Mouse (Mus musculus) spleen, adult 18-20 months (tissue): ENCODE data around the gene Vmn1r1.
"Not testable (repeated sequence)": the region's sequence is repeated elsewhere in the genome, so short reads cannot be mapped to it uniquely, and the experiment has no call there.

Experiments
- DNase-seq, 2 experiments: peaks; one replicate each; pipeline ENCODE4 v3.0.0; 2022; ENCODE audit warnings: mixed read lengths in 2 of 2

Gene Vmn1r1

GRCm38 (mm10) chr1:182164386-182164785 lies at the start of gene Vmn1r1:
Vmn1r1 (minus strand) TSS chr1:182164486.
- DNase-seq, result no peak

DNA sequence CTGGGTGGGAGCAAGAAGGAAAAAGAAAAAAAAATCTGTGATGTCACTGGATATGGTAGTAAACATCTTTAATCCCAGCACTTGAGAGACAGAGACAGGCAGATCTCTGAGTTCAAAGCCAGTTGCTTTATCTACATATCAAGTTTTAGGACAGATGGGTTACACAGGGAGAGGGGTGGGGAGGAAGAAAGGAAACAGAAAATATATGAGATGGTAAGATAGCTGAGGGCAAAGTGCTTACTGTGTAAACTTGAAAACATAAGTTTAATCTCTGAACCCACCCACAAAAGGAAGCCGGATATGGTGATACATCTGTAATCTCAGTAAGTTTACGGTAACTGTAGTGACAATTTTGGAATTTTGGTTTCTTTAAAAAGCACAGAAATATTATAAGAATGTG lies 46.0 kb upstream of the Vmn1r1 start:
- no peak for DNase-seq

DNA sequence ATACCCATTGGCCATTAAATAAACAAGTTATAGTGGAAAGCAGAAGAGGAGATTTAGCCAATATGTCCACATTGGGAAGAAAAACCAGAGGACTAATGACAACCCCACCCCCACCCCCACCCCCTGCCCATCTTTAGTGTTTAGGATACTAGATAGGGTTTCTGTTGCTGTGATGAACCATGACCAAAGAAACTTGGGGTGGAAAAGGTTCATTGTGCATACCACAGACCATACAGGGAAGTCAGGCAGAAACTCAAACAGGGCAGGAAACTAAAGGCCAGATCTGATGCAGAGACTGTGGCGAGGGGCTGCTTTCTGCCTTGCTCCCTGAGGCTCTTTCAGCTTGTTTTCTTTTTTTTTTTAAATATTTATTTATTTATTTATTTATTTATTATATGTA lies 28.3 kb upstream of the Vmn1r1 start:
- DNase-seq, result no peak

DNA sequence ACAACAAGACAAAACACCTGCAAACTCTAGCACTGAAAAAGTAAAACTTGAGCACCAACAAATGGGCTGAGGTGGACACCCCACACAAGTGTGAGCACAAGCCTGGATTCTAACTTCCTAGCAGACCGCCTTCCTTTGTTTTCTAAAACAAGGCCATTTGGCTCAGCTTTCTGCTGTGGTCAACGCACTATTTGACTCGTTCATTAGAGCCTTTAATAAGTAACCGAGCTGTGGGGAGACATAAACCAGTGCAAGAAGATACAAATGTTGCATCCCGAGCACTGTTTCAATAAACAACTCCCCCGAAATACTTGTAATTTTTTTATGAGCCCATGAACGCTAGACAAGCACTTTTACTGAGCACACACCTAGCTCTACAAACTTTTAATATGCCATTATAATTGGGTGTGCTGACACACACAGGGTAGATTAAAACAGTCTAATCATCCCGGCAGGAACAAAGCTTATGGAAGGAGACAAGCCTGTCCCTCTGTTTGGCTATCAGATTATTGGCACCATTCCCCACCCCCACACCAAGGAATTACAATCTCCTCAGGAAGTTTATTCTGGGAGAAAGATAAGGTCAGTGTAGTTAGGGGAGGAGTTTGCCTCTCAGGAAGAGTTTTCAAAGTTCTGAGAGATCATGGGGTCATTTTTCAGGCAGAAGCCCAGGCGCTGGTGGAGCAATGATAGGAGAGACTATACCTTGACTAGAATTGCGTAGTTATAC lies 27.7 kb upstream of the Vmn1r1 start:
- no peak for DNase-seq

DNA sequence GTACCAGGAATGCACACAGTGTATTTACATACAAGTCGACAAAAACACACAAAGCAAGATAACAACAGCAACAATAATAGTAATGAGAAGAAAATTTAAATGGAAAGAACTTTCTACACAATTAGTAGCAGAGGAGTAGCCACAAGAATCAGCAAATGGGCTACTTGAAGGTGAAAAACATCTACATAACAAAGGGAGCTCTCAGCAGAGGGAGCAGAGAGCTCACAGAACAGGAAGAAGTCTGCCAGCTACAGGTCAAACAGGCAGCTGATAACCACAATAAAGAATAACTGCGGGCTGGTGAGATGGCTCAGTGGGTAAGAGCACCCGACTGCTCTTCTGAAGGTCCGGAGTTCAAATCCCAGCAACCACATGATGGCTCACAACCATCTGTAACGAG lies 26.9 kb upstream of the Vmn1r1 start:
- no peak for DNase-seq

DNA sequence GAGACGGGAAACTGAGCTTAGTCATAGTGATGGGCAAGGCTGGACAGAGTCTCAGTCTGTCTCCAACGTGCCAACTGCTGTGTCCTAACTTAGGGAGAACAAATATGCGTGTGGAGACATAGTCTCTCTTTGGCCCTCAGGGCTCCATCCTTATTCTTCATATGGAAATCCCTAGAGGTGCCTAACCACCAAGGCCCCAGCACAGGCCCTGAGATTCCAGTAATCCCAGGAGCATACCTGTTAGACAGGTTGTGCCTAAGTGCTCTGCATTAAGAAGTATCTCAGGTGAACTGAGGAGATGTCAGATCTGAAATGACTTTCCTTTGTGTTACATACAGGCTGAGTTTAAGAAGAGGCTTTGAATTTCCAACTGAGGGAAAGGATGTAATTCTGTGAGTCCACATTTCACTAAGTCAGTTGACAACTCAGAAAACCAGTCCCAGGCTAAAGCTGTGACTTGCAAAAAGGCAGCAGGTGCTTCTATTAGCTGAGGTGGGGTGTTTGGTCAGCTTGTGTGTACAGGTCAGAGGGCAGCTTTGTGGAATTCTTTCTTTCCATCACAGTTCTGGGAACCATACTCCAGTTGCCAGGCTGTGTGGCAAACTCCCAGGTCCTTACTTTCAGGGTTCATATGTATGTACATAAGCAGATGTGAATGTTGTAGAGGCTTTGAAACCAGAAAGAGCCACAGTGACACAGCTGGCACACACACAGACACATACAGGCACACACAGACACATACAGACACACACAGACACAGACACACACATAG lies 25.6 kb upstream of the Vmn1r1 start:
- DNase-seq, result no peak

DNA sequence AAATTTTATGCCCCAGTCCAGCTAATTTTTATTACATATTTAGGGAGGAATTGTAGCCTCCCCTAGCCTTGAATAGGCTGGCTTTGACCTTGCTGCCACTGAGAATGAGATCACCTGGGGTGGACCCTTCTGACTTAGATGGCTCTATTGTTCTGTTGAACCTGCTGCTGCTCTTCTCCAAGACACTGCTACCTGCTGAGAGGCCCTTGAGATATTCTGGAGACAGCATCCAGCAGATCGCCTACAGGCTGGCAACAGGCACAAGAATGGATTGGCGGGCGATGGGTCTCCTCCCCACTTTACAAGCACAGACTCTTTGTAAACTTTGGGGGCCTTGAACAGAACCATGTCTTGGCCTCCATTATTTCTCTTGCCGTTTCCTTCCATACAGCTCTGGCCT lies 18.2 kb upstream of the Vmn1r1 start:
- DNase-seq, result not testable (repeated sequence)

GRCm38 (mm10) chr1:182181456-182182305 lies 17.4 kb upstream of the Vmn1r1 start:
- DNase-seq, result no peak

GRCm38 (mm10) chr1:182176985-182177384 lies 12.7 kb upstream of the Vmn1r1 start:
- not testable (repeated sequence) for DNase-seq

DNA sequence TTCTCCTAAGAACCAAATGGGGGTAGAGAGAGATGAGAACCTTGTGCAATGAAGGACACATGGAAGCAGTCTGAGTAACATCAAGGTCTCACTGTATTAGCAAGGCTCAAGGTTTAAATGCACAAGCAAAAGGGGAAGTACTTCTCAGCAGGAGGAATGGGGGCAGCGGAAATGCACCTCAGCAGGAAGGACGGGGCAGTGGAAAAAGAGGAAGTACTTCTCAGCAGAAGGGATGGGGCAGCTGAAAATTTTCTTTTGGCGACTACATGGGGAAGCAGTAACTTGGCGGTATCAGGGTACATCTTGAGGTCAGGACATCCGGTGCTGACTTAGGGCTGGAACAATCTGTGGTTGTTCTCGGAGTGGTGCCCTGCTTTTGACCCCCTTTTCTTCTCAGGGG lies 5.9 kb upstream of the Vmn1r1 start:
- not testable (repeated sequence) for DNase-seq

GRCm38 (mm10) chr1:182162951-182163350 lies 1.3 kb downstream of the Vmn1r1 start:
- no peak for DNase-seq

GRCm38 (mm10) chr1:182159575-182159974 lies 4.7 kb downstream of the Vmn1r1 start:
- DNase-seq, result no peak

DNA sequence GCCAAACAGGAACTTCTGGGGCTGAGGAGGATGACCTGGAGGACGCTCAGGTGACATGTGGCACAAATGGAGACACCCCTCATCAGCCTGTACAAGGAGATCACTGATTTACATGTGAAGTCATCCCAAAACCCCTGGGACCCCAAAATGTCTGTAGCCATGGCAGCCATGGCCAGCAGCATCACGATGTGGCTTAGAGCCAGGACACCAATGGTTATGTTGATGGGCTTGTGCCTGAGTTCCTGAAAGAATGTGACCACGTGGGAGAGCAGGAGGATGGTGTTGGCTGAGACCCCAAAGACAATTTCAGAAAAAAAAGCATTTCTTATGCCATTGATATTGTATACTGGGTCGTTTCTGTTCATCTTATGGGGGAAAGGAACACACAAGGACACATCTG lies 6.6 kb downstream of the Vmn1r1 start:
- no peak for DNase-seq

DNA sequence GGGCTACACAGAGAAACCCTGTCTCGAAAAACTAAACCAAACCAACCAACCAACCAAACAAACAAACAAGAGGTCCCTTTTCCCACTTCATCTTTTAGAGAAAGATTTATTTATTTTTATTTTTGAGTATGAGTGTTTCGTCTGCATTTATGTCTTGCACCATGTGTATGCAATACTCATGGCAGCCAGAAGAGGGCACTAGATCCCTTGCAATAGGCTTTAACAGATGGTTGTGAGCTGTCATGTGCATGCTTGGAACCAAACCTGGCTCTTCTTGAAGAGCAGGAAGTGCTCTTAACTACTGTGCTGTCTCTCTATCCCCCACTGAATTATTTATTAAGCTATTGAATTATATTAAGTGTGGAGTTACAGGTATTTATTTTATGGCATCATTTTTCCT lies 14.3 kb downstream of the Vmn1r1 start:
- DNase-seq, result peak in 1 of 2 experiments; percentile 20

DNA sequence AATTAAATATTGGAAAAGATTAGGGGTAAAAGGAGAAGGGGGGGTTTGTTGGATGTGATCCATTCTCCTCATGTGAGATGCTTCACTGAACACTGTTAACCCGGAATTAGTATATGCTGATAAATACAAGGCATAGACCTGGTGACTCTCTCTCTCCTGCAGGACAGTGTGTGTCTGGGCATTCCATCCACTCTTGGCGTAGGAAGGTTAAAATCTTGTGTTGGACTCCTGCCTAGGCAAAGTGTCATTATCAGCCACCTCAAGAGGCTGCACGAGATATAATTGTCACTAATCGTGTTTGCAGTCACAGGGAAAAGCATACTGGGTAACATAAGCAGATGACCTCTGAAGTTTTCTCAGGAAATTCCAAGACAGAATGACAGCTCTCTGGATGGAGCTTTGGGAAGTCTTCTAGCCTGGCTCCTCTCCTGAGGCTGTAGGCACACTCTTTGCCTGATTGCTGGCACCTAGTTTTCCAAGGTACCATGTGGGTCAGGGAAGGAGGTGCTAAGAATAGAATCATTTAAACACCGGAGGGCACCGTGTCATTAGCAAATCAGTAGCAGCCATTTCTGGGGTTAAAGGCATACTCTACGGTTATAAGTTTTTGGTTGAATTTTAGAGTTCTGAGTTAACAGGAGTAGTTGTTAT lies 15.3 kb downstream of the Vmn1r1 start:
- no peak for DNase-seq

GRCm38 (mm10) chr1:182145546-182145945 lies 18.7 kb downstream of the Vmn1r1 start:
- no peak for DNase-seq

GRCm38 (mm10) chr1:182143288-182143687 lies 21.0 kb downstream of the Vmn1r1 start:
- peak in 1 of 2 experiments; percentile 32 for DNase-seq

DNA sequence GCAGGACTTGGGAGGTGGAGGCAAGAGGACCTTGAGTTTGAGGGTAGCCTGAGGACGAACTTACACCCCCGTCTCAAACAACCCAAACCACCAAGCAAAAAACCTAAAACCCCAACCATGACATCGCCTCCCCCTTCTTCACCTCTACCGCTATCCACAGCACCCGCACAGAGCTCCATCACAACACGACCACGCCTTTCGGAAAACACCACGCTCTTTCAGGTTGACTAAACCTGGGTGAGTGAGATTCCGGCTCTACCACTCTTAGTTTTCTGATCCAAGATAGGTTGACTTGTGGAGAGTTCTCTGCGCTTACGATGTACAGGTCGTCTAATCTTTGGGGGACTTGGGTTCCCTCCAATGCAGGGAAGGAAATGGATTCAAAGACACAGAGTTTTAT lies 21.6 kb downstream of the Vmn1r1 start:
- DNase-seq, result no peak

DNA sequence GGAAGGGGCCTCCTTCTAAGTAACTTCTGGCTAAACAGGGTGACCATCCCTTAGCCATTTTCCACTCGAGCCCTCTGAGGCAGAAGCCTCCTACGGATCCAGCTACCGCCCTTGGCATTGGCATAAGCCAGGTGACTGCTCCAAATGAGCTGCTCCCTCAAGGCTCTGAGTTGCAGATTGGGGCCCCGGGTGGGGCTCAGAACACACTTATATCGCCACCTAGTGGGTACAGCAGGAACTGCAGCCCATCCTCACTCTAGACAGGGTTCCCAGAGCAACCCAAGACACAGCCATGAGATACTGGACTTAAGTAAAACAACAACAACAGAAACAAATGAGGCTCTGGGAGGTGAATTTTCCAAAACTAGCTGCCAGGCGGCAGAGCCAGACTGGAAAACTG lies 23.9 kb downstream of the Vmn1r1 start:
- peak; percentile 40 to 77 for DNase-seq

GRCm38 (mm10) chr1:182139937-182140336 lies 24.3 kb downstream of the Vmn1r1 start:
- no peak for DNase-seq

DNA sequence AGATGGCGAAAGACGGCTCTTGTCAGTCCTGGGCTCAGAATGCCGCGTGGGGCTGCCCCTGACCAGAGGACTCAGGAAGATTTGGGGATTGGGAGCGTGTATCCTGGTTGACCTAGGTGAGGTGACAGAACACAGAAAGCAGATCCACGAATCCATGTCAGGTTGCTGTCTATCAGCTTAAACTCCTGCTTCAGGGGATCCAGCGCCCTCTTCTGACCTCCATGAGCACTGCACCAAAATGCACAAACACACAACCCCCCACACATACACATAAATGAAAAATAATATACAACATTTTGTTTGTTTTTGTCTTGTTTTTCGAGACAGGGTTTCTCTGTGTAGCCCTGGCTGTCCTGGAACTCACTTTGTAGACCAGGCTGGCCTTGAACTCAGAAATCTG lies 26.1 kb downstream of the Vmn1r1 start:
- no peak for DNase-seq

DNA sequence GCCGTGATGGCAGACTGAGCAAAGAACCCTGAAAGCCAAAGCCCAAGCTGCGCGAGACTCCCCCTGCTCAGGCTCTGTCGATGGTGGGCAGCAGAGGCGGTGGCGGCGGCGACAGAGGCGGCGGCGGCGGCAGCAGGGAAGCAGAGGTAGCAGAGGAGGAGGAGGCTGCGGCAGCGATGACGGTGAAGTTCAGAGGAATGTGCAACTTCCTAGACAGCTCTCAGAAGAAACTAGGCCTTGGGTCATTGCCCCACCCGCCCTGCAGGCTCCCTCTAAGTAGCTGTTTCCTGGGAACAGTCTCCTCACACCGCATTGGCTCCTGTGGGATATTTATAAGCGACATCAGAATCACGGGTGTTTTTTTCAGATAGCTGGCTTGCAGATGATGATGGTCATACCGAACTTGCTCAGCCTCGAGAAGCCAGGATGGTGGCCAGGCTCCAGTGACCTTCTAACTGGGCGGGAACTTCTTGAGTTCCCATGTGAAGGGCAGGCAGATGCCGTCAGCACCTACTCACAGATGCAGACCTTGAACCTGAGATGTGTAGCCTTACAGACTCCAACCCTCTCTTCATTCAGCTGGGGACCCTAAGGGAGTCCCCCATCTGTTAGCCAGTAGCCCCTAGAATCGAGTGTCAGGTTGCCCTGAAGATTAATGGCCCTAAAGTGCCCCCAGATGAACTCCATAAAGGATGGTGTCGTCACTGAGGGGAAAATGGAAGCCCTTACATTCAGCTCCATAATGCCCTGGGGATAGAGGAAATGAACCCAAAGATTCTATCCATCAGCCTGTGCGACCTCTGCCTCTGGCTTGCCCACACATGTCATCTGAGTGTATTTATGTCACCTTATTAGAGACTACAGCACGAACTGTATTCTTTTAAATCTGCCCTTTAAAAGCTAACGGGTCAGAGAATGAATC lies 26.8 kb downstream of the Vmn1r1 start:
- no peak for DNase-seq
